Mouse (Mus musculus) cerebellum, postnatal 36 days (tissue): ENCODE results near the gene Mettl24.
A peak's percentile ranks its signal among the peaks of the same experiment; 100 is the strongest.

Source experiments
- DNase-seq, 2 experiments: peaks; one replicate each; pipeline ENCODE4 v3.0.0; 2021 to 2022; ENCODE audit warnings: mixed read lengths in 2 of 2

Gene Mettl24

DNA sequence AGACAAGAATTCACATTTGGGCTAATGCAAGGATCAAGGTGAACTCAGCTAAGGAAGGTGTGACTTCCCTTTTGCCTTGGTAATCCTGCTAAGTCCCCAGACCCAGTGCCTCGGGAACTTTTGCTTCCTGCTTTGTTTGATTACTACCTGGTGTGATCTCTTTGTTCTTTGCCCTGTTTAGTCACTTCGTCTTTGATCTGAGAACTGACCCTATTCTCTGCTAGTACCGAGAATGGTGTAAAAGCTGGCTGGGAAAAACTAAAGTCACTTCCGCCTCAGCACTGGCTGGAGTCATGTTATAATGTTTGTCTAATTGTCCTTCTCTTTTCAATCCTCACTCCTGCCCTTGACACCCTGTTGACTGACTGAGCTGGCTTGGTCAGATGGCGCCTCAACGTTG, 133.4 kb downstream of the Mettl24 start:
- no peak for DNase-seq

DNA sequence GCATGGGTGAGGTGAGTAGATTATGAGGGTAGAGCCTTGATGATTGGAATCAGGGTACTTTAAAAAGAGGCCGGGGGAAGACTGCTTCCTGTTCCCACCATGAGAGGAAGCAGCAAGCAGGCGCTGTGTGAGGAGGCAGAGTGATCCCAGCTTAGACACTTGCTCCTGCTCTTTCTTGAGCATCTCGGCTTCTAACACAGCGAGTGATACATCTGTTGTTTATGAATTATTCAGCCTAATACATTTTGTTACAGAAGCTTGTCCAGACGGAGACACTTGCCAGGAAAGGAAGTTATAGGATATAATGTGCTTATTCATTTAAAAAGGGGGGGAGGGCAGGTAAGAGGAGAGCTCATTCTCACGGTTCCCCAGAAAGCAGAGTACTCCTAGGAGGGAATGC, 142.9 kb downstream of the Mettl24 start:
- DNase-seq = no peak

DNA sequence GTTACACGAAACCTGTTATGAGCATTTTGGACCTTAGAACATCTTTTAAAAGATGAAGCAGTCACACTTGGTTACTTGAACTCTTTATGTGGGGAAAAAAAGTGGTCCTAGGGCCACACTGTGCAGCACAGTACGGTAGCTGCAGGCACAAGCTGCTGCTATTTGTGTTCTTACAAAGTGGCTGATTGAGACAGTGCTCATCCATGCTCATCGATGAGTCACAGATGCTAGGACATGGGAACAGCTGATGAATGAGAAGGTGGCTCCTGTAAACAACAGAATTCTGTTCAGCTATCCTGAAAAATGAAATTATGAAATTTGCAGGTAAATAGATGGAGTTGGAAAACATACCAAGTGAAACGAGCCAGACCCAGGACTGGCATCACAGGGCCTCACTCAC, 144.6 kb downstream of the Mettl24 start:
- no peak for DNase-seq

DNA sequence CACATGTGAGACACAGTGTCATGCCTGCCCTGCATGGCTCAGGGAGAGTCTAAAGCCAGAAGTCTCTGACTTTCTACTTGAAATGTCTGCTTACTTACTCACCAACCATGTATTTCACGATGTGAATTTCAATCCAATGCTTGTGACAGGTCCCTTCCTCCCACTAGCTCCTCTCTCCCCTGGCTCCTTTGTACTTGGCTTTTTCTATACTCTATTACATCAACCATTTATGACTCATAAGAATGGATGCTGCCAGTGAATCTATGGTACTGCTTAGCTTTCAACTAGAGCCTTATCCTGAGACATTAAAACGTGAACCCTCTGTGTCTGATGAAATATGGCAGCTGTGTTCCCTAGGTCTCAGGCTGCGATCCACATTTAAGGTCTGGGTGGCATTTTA, 147.2 kb downstream of the Mettl24 start:
- DNase-seq = no peak

DNA sequence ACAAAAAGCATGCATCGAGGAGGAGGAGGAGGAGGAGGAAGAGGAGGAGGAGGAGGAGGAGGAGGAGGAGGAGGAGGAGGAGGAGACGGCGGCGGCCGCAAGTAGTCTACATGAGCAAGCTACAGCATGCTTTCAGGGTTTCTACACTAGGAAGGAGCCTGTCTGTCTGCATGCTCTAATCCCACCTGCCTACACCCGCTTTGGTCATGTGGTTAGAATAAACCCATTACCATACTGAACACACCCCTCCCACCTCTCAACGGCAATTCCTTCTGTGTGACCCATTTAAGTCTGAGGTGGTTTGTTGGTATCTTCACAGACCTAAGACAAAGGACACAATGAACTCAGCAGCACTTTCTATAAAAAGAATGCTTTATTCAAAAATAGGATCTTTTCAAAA, 148.2 kb downstream of the Mettl24 start:
- DNase-seq = no peak

DNA sequence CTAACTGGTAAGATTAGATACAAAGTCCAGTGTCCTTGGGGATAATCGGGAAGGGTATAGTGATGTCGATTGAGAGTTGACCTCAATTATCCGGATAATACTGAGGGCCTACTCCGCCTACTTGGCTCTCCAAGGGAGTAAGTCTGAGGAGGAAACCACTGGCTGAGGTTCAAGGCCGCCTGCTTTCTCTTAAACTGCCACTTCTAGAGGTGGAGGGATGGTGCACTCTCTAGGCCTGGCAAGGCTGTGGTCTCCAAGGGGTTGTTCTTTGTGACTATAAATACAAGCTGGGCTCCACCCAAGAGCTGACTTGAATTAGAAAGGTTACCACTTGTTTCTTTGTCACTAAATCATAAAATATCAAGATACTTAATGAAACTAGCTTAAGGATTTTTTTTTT, 157.0 kb downstream of the Mettl24 start:
- no peak for DNase-seq

DNA sequence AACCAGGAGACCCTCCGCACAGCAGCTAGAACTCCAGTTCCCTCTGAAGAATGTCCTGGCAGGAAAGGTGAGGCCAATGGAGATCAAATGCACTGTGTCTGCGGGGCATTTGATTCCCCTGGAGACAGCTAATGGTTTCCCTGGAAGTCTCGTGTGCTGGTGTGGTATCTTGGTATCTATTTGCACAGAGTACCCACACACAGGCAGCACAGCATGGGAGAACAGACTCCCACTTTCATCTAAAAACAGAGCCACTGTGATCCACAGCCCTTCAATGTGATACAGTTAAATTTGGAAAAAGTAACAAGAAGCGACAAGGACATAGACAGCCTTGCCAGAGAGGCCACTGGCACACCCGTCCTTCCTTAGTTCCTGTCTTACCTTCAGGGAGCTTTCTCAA, 160.8 kb downstream of the Mettl24 start:
- DNase-seq = no peak

DNA sequence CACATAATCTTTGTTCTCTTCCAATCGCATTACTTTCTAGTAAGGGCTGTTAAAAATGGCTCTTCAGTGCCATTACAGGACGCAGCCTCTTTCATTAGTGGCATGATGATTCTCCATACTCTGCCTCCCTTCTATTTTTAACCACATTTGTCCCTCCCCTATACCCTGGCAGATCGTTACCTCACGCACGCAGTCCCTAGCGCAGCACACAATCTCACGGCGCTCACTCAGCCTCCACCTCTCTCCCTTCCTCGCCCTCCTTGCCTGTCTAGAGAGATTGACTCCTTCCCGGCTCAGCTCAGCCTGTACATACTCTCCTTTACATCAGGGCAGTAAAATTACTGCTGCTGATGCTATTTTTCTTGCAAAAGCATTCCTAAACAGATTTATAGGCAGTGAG, 161.5 kb downstream of the Mettl24 start:
- no peak for DNase-seq

DNA sequence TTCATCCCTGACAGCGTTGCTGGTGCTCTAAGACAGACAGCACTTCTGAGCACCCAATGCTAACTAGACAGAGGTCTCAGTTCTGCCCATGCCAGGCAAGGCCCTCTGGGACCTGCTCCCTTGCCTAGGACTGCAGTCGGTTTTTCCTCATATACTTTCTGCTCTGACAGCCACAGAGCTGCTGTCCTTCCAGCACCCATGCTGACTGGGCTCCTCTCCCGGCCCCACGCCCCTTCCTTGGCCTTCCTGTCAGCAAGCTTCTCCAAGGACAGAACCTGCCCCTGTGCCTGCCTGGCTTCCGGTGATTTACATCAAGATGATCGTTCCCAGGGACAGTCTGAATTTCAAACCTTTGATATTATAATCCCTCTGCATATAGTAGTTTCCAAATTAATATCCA, 162.5 kb downstream of the Mettl24 start:
- DNase-seq = peak; percentile 56 to 60

DNA sequence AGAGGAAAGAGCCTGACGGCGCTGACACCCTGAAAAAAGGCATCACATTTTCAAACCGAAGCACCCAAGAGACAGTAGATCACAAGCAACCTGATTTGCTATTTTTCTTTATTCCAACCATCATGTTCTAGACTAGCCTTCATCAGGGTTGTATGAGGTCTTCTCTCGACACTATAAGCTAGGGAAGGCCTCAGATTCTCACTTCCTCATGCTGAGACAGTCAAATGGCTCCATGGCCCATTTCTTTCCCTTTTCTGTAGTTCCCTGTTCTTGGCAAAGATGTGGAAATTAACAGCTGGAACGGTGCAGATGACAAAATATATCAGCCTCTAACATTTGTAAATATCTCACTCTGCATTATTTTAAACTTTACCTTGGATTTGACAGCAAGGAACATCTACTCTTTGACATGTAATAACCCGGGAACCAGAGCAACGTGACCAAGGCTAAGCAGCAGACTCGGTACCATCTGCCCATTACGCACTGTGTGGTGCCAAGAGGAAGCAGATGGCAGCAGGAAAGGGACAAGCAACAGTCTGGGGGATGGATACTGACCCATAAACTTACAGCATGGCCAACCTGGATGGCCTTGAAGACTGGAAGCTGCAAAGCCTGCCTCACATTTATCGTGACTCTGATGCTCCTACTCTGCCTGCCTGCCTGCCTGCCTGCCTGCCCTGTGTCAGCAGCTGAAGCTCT, 164.2 kb downstream of the Mettl24 start:
- peak; percentile 85 to 89 for DNase-seq

DNA sequence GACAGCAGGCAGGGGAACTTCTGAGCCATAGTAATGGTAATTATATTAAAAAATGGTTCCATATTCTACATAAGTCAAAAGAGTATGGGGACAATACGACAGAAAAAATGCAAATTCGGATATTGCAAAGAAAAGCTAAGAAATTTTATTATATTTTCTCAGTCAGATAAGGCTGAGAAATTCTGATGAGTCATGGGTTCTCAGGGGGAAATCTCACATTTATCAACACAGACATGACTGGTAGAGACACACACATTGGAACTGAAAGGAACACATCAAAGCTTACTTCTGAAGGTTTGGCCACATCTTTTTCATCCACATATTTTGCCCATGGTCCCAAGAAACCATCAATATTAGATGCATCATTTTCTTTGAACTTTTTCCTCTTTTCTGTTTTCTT, 167.6 kb downstream of the Mettl24 start:
- DNase-seq = no peak

DNA sequence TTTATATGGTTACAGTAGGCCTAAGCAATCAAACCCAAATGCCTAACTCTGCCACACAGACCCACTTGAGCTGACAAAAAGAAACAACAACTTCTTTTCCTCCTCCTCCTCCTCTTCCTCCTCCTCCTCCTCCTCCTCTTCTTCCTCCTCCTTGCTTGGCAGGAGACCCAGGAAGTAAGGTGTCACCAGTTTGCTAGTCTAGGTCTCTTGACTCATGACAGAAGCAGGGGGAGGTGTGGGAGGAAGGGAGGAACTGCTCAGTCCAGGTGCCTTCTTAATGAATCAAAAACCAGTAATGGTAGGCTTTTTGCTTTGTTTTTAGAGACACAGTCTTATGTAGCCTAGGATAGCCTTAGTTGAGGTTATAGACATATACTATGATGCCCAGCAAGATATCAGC, 168.1 kb downstream of the Mettl24 start:
- DNase-seq = no peak

DNA sequence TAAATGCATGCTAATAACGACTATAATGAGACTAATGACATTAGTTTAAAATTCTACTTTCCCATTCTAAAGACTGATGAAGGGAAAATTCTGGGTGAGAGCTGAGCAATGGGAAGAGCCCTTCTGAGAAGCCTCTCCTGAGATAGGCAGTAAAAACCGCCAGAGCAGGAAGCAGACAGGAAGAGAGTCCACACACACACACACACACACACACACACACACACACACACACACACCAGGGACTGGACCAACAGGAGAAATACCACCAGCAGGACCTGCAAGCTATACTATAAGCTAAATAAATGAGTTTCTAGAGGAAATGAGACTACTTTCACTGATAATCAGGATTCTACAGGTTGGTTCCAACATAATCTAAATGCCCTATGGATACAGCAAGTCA, 172.5 kb downstream of the Mettl24 start:
- no peak for DNase-seq

DNA sequence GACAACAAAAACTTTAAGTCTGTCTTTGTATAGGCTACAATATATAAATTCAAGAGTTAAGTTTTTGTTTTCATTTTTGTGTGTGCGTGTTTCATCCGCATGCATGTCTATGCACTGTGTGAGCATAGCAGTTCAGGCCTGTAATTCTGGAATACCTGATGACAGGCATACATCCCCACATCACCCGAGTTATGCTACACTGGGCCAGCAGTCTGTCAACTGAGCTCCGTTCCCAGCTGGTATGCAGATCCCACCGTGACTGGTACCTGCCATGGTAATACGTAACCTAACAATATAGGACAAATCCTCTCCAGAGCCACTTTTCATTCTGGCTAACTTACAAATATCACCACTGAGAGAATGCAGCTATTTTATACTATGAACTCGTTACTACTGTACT, 173.6 kb downstream of the Mettl24 start:
- DNase-seq = no peak

DNA sequence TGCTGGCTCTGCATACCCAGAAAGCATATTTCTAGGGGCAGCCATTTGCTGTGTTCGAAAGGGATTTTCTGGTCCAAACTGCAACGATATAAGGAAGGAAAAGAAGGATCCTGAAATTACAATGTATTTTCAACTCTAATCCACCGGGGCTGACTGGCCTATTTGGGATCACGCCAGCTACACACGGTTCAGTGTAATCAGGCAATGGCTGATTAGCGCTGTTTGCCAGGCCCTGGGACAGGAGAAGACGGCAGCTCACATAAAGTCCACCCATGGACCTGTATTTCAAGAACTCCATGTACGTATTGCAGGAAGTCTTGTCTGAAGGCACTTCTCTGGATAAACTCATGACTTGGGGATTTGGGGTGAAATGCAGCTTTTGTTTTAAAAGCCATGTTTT, 174.5 kb downstream of the Mettl24 start:
- DNase-seq = peak; percentile 82 to 83
